Mouse (Mus musculus) WW6 (cell line): Measurements from ENCODE around the gene 1700013F07Rik.
"Not testable (repeated sequence)": the region's sequence is repeated elsewhere in the genome, so short reads cannot be mapped to it uniquely, and the experiment has no call there.

Experiments
- DNase-seq: peaks from one replicate; pipeline ENCODE4 v3.0.0-alpha.2; 2013; ENCODE audit warnings: low read depth, low spot score

1700013F07Rik gene

DNA sequence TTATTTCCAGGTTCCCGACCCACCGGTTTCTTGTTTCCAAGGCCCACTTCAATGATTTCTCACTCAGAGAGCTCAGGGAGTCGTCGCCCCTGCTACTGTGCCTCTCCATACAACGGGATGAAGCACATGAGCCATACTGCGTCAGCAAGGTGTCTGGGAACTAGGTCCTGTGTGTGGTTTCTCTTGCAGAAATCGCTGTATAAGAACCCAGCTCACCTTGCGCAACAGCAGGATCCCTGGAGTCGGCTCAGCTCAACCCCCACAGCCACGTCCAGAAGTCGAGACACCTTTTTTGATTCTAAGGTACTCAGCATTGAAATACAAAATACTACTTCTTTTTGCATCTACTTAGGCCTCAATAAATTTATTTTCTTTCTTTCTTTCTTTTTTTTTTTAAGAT is 8.3 kb downstream of the 1700013F07Rik start:
- DNase-seq: no peak

GRCm38 (mm10) chr3:108554111-108554561 is 20.2 kb downstream of the 1700013F07Rik start:
- DNase-seq: no peak

DNA sequence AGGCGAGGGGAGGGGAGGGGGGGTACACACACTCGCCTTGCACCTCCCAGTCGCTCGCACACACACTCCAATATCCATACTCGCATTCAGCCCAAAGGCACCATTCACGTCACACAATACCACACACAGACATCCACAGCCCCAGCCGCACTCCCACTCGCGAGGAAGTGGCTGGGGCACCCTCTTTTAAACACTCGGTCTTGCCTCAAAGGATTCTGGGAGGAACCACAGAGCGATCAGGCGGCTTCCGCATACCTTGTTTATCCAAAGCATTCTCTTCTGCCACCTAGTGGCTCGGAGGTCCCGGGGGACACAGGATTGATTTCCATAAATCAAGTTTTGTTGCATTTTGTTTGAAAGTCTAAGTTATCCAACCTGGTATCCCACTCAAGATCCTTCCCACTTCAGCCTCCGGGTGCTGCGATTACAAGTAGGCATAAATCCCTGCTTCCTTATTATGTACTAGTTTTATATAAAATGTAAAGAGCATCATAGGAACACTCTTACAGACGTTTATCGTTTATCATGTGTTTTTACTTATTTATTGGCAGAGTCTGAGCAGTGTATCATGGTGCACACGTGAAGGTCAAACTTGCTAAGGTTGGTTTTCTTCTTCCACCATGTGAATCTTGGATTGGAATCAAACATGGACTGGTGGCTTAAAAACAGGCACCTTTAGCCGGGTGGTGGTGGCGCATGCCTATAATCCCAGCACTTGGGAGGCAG is 20.8 kb downstream of the 1700013F07Rik start:
- peak; percentile 81 for DNase-seq

DNA sequence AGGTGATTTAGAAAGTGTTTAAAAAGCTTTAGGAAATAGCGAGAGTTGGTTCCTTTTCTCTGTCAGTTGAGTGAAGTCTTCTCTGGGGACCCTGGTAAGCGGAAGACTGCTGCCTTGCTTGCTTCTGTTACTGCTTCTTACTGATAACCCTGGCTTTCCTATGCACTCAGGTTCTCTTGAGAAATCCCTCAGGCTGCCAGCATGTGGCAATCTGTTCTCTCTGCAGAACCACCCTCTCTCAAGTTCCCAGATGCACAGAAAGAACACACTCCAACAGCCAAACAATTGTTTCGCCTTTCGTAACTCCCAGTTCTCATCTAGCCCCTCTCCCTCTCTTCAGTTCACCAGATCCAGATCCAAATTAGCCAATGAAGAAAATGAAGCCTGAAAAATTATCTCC is 23.9 kb downstream of the 1700013F07Rik start:
- DNase-seq: no peak

DNA sequence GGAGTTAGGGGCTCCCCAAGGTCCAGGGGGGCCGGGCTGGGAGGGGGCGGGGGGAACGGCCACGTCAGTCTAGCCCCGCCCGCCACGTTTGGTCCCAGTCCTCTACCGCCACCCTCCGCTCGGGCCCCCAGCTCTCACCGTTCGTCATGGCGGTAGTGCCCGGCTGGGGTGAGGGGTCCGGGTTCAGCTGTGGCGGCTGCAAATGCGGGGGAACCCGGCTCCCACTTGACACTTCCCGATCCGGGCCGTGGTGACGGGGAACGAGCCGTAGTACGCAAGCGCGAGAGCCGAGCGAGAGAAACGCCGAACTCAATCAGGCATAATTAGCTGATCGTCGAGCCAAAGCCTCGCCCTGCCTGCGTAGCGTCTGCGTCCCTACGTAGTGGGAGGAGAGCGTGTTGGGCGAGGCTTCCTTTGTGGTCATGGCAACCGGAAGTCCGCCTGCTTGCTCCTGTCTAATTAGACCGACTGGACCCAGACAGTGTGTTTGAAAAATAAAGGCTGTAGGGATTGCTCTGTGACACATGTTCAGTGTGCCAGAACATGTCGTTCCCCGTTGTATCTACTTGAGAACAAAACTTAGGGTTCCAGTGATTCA is 28.3 kb downstream of the 1700013F07Rik start, which contains the start of gene Tmem167b:
TSS of gene Tmem167b (minus strand) at position 334 of the 598 bp plus-strand sequence.
- peak; percentile 92 for DNase-seq

- DNase-seq: no peak
Measured at GRCm38 (mm10) chr3:108562777-108563271, 28.9 kb downstream of the 1700013F07Rik start.

DNA sequence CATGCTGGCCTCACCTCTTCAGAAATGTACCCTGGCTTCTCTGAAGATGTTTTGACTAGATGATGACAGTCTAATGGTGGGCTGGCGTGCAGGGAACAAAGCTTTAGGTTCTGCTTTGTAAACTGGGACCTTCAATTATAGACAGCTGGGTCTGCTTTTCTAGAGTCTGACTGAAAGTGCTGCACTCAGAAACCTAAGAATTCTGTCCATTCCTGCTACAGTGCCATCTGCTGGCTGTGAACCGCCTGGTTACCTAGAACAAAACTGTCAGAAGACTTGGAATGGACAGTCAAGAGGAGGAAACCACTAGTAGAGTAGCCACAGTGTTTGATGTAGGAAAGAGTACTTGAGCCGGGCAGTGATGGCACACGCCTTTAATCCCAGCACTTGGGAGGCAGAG is 29.4 kb downstream of the 1700013F07Rik start:
- DNase-seq: peak; percentile 42

DNA sequence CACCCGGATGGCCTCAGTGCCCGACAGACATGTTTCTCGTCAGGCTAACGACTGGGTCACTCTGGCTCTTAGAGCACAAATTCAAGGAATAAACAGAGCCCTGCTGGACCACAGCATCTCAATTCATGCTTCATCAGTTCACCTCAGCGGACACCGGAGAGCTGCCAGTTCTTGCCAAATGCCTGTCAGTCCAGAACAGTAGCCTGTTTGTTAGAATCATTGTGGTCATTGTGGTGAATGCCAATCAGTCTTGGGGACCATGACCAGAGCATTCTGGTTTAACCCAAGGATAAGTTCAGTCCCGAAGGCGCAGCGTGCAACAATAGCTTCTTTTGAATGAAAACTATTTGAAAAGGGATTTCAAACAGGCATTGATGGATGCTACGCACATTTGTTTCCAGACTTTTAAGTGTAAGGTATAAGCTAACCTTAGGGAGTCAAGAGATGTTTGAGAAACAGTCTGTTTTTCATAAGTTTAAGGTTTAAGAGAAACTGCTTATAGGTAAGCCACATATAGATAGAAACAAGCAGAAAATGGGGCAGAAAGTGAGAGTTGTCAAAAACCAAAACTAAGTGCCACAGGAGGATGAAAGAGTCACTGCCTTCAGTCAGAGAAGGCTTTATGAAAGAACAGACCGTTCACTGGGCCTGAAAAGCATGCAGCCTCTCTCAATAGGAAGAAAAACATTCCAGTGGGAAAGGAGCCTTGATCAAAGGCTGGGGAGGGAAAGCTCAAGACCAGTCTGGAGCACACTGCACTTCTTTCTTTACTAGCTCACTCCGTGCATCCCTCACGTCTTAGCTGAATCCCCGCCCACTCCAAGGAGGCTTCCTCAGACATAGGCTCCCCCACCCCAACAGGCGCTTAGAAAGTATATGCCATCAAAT is 34.3 kb downstream of the 1700013F07Rik start:
- DNase-seq: no peak

GRCm38 (mm10) chr3:108569636-108570035 is 35.7 kb downstream of the 1700013F07Rik start:
- not testable (repeated sequence) for DNase-seq

GRCm38 (mm10) chr3:108570813-108571212 is 36.9 kb downstream of the 1700013F07Rik start:
- DNase-seq: no peak

- peak; percentile 89 for DNase-seq
Measured at GRCm38 (mm10) chr3:108571443-108572294, 37.7 kb downstream of the 1700013F07Rik start, which contains the start of gene Taf13. TSS of gene Taf13 (plus strand) at chr3:108571698.

GRCm38 (mm10) chr3:108572309-108573010 is 38.5 kb downstream of the 1700013F07Rik start:
- no peak for DNase-seq

DNA sequence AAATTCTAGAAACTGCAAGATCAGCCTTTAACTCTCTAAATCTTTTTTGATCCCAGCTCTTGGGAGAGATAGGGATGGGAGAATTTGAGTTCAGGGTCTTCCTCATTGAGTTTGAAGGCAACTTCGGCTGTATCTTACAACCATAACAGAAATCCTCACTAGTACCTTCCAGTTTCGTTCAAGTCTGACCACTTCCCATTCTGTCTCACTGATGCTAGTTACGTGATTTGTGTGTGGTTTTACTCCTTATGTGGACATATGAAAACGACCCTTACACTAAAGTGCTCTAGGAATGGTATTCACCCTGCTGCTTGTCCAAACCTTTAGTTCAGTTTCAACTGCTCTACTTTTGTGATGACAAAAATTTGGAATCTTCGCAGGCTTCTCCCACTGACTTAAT is 40.1 kb downstream of the 1700013F07Rik start:
- no peak for DNase-seq

GRCm38 (mm10) chr3:108584580-108584979 is 50.6 kb downstream of the 1700013F07Rik start:
- DNase-seq: no peak

DNA sequence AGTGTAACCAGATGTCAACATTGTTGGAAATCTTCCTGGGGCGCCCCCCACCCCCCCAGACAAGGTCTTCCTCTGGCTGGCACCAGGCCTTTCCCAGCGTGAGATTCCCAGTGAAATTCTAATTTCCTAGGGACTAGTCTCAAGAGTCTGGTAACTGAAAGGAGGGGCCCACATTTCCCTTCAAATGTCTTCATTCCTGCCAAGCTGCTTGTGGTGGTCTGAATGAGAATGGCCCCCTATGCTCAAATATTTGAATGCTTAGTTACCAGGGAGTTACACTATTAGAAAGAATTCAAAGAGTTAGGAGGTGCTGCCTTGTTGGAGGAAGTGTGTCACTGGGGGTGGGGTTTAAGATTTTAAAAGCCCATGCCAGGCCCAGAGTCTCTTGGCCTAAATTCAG is 54.5 kb downstream of the 1700013F07Rik start:
- DNase-seq: no peak

GRCm38 (mm10) chr3:108590786-108591529 is 57.0 kb downstream of the 1700013F07Rik start, which contains the start of gene Wdr47:
TSS of gene Wdr47 (plus strand) at chr3:108591279.
- peak; percentile 89 for DNase-seq

DNA sequence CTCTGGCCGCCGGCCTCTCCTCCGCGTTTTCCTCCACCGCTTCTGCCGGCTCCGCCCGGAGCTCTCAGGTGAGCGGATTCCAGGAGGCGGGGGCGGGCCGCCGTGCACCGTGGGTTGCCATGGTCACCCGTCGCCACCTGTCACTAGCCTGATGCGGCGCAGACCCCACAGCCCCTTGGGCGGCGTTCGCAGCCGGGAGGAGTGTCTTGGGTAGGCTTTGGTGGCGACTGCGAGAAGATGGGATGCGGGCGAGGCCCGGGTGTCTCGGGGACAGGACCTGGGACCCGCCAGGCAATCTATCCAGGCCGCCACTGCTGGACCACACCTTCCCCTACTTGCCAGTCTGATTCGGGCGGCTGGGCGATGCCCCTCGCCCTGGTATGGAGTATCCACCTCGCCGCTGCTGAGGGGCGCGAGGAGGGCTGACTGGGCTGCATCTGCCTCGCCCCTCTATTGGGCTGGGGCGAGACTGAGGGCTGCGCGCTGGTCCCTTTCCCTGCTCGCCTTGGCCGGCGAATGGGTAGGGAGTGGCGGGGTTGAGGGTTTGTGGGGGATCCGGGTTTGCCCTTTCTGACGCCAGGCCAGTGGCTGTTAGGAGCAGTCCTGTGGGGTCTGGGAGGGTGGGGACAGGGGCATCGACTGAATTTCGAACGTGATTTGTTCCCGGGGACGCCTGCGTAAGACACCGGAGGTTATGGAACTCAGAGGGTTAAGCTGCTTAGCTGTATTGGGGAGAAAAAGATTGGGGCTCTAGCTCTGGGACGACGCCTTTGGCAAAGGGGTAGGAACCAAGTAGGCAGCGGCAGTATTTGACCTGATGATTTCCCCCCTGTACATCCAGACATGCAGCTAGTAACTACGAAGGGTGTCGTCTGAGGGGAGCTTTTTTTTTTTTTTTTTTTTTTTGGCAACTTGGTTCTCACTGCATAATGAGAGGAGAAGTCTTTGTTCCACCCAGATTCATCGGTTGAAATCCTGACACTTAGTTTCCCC is 57.9 kb downstream of the 1700013F07Rik start:
- no peak for DNase-seq
